Mouse (Mus musculus) heart, embryonic 13.5 days (tissue): ENCODE measurements around the gene Dad1. TPM values are rescaled to one million over a fixed set of nuclear protein-coding genes. Genes with fewer than 3 reads are reported as not detected.

Source experiments
- ATAC-seq: fragments of 200-750 bp; cut with Nextera tagmentation; 2 replicates; pipeline ENCODE4 v1.8.0; 2017; ENCODE audit warnings: moderate TSS enrichment; ENCODE audit not compliant: insufficient number of reproducible peaks, low FRiP score, low TSS enrichment; ENCODE audit errors: extremely low read depth
- H3K27ac ChIP-seq: fragments of 300-500 bp; sonication (generic); replicated peaks from 2 replicates; pipeline ENCODE4 v1.5.1; 2015; ENCODE audit warnings: moderate library complexity, mild to moderate bottlenecking, inconsistent platforms
- H3K27me3 ChIP-seq: fragments of 300-500 bp; sonication (generic); replicated peaks from 2 replicates; pipeline ENCODE4 v1.6.1; 2015; ENCODE audit warnings: mild to moderate bottlenecking, inconsistent platforms
- H3K36me3 ChIP-seq: fragments of 300-500 bp; sonication (generic); 2 replicates; pipeline ENCODE4 v1.6.1; 2015; ENCODE audit warnings: mild to moderate bottlenecking, inconsistent platforms
- H3K4me1 ChIP-seq: fragments of 300-500 bp; sonication (generic); 2 replicates; pipeline ENCODE4 v1.6.1; 2015; ENCODE audit warnings: inconsistent platforms
- H3K4me2 ChIP-seq: fragments of 300-500 bp; sonication (generic); 2 replicates; pipeline ENCODE4 v1.6.1; 2015; ENCODE audit warnings: inconsistent platforms, mild to moderate bottlenecking, moderate library complexity
- H3K4me3 ChIP-seq: fragments of 300-500 bp; sonication (generic); 2 replicates; pipeline ENCODE4 v1.5.1; 2015; ENCODE audit warnings: moderate library complexity, mild to moderate bottlenecking, inconsistent platforms
- H3K9ac ChIP-seq: fragments of 300-500 bp; sonication (generic); 2 replicates; pipeline ENCODE4 v1.6.1; 2015; ENCODE audit warnings: inconsistent platforms, mild to moderate bottlenecking, moderate library complexity
- H3K9me3 ChIP-seq: fragments of 300-500 bp; sonication (generic); 2 replicates; pipeline ENCODE4 v1.6.1; 2016; ENCODE audit warnings: inconsistent platforms
- WGBS: fragments of 180-500 bp; shearing (Covaris S2); methylation state at CpG from one replicate; pipeline ENCODE4 v1.1.7; 2015; ENCODE audit warnings: mixed read lengths; 5-methylcytosine and 5-hydroxymethylcytosine counted together
- polyA plus RNA-seq: library from polyadenylated mRNA; unstranded; fragments of >200 nt; fragmentation: Nextera tagmentation; extraction: Ambion mirVana; gene quantifications from 2 replicates; pipeline ENCODE4 v1.2.1, GENCODE M21; 2015

Gene Dad1
- polyA plus RNA-seq, 1 experiment from 2014 or later, result 391 TPM

GRCm38 (mm10) chr14:54246232-54246631 is 7.7 kb downstream of the Dad1 start:
- Histone ChIP-seq H3K36me3 (peaks cover 83% of the 10 kb centered on the region), H3K4me2 (no peak overlapping the region), H3K27ac (no peak overlapping the region), H3K9ac (no peak overlapping the region), H3K4me1 (peaks cover 34% of the 10 kb centered on the region), H3K27me3 (no peaks in the 10 kb centered on the region), H3K4me3 (no peak overlapping the region), H3K9me3 (no peaks in the 10 kb centered on the region)
- 77% methylated on average over 3 of the region's 3 CpGs for WGBS
- no peak for ATAC-seq

- Histone ChIP-seq H3K9me3 (no peaks in the 10 kb centered on the region), H3K27me3 (no peaks in the 10 kb centered on the region), H3K4me3 (no peak overlapping the region), H3K4me1 (peaks cover 26% of the 10 kb centered on the region), H3K4me2 (no peak overlapping the region), H3K27ac (peak overlapping the region; percentile 81), H3K9ac (no peak overlapping the region), H3K36me3 (peaks cover 86% of the 10 kb centered on the region)
- 45% methylated on average over 3 of the region's 3 CpGs for WGBS
- no peak for ATAC-seq
These were observed 9.7 kb downstream of the Dad1 start for GRCm38 (mm10) chr14:54244183-54244582.

GRCm38 (mm10) chr14:54240542-54240941 is 13.4 kb downstream of the Dad1 start:
- peaks cover 28% of the 10 kb centered on the region for H3K4me1 ChIP-seq
- peak overlapping the region; percentile 70 for H3K27ac ChIP-seq
- H3K36me3 ChIP-seq, result peaks cover 67% of the 10 kb centered on the region
- no peak overlapping the region for H3K4me2 ChIP-seq
- no peak for ATAC-seq
- H3K4me3 ChIP-seq, result no peak overlapping the region
- H3K27me3 ChIP-seq, result no peaks in the 10 kb centered on the region
- H3K9ac ChIP-seq, result no peak overlapping the region; the same call in 1 of the 2 replicates
- no peaks in the 10 kb centered on the region for H3K9me3 ChIP-seq
- 65% methylated on average over 5 of the region's 5 CpGs for WGBS

GRCm38 (mm10) chr14:54239002-54239736 is 14.7 kb downstream of the Dad1 start:
- Histone ChIP-seq H3K4me1 (peaks cover 36% of the 10 kb centered on the region), H3K9ac (no peak overlapping the region), H3K9me3 (no peaks in the 10 kb centered on the region), H3K27ac (no peak overlapping the region), H3K27me3 (no peaks in the 10 kb centered on the region), H3K4me3 (no peak overlapping the region), H3K4me2 (no peak overlapping the region), H3K36me3 (peaks cover 70% of the 10 kb centered on the region)
- 17% methylated on average over 7 of the region's 7 CpGs for WGBS
- no peak; the same call in 1 of the 2 replicates for ATAC-seq

- ATAC-seq, result no peak
- 84% methylated on average over 5 of the region's 5 CpGs for WGBS
- Histone ChIP-seq H3K36me3 (peaks cover 47% of the 10 kb centered on the region), H3K9me3 (no peaks in the 10 kb centered on the region), H3K27ac (no peak overlapping the region), H3K4me3 (no peak overlapping the region), H3K4me2 (no peak overlapping the region), H3K27me3 (no peaks in the 10 kb centered on the region), H3K4me1 (peaks cover 48% of the 10 kb centered on the region), H3K9ac (no peak overlapping the region)
These were observed 17.0 kb downstream of the Dad1 start for GRCm38 (mm10) chr14:54236881-54237280.

- Histone ChIP-seq H3K4me3 (no peak overlapping the region), H3K9me3 (no peaks in the 10 kb centered on the region), H3K27ac (no peak overlapping the region), H3K27me3 (no peaks in the 10 kb centered on the region), H3K9ac (no peak overlapping the region), H3K4me1 (peaks cover 54% of the 10 kb centered on the region), H3K36me3 (peaks cover 38% of the 10 kb centered on the region), H3K4me2 (no peak overlapping the region)
- 72% methylated on average over 5 of the region's 5 CpGs for WGBS
- no peak for ATAC-seq
These were observed 17.9 kb downstream of the Dad1 start for GRCm38 (mm10) chr14:54235825-54236540.

- H3K4me3 ChIP-seq, result no peak overlapping the region
- WGBS, result 58% methylated on average over 20 of the region's 20 CpGs
- no peaks in the 10 kb centered on the region for H3K27me3 ChIP-seq
- no peak for ATAC-seq
- peaks cover 25% of the 10 kb centered on the region for H3K36me3 ChIP-seq
- no peaks in the 10 kb centered on the region for H3K9me3 ChIP-seq
- peak overlapping the region; percentile 79 for H3K27ac ChIP-seq
- peaks cover 47% of the 10 kb centered on the region for H3K4me1 ChIP-seq
- peak overlapping the region; percentile 48 for H3K9ac ChIP-seq
- peak overlapping the region; percentile 14; the same call in 1 of the 2 replicates for H3K4me2 ChIP-seq
These were observed 19.5 kb downstream of the Dad1 start for GRCm38 (mm10) chr14:54234231-54235040.

- Histone ChIP-seq H3K4me3 (no peak overlapping the region), H3K36me3 (peaks cover 25% of the 10 kb centered on the region), H3K9me3 (no peaks in the 10 kb centered on the region), H3K9ac (peak overlapping the region; percentile 44; the same call in 1 of the 2 replicates), H3K27me3 (no peaks in the 10 kb centered on the region), H3K4me1 (peaks cover 53% of the 10 kb centered on the region), H3K27ac (peak overlapping the region; percentile 79), H3K4me2 (peak overlapping the region; percentile 25)
- WGBS, result 67% methylated on average over 16 of the region's 16 CpGs
- ATAC-seq, result 0 out of 2 replicates have a peak, but pooled peaks have one; percentile 16
These were observed 20.3 kb downstream of the Dad1 start for GRCm38 (mm10) chr14:54233559-54234143.

GRCm38 (mm10) chr14:54232811-54233558 is 20.9 kb downstream of the Dad1 start:
- peak overlapping the region; percentile 44; the same call in 1 of the 2 replicates for H3K9ac ChIP-seq
- peak overlapping the region; percentile 25 for H3K4me2 ChIP-seq
- no peaks in the 10 kb centered on the region for H3K27me3 ChIP-seq
- no peaks in the 10 kb centered on the region for H3K9me3 ChIP-seq
- ATAC-seq, result no peak
- H3K36me3 ChIP-seq, result peaks cover 22% of the 10 kb centered on the region
- H3K4me3 ChIP-seq, result no peak overlapping the region
- H3K4me1 ChIP-seq, result peaks cover 58% of the 10 kb centered on the region
- peak overlapping the region; percentile 79 for H3K27ac ChIP-seq
- 23% methylated on average over 9 of the region's 9 CpGs for WGBS

GRCm38 (mm10) chr14:54232143-54232542 is 21.8 kb downstream of the Dad1 start:
- peaks cover 65% of the 10 kb centered on the region for H3K4me1 ChIP-seq
- WGBS, result 48% methylated on average over 9 of the region's 9 CpGs
- ATAC-seq, result no peak
- H3K4me2 ChIP-seq, result no peak overlapping the region
- peaks cover 17% of the 10 kb centered on the region for H3K36me3 ChIP-seq
- peak overlapping the region; percentile 51; the same call in 1 of the 2 replicates for H3K9ac ChIP-seq
- no peaks in the 10 kb centered on the region for H3K9me3 ChIP-seq
- H3K27me3 ChIP-seq, result no peaks in the 10 kb centered on the region
- H3K4me3 ChIP-seq, result no peak overlapping the region
- H3K27ac ChIP-seq, result no peak overlapping the region
